Mouse (Mus musculus) thymus, postnatal 10 days (tissue): ENCODE results near the gene Nrp2.

Experiments used
- DNase-seq, 2 experiments: peaks; one replicate each; pipeline ENCODE4 v3.0.0; 2021; ENCODE audit warnings: low spot score in 2 of 2

Nrp2 gene

DNA sequence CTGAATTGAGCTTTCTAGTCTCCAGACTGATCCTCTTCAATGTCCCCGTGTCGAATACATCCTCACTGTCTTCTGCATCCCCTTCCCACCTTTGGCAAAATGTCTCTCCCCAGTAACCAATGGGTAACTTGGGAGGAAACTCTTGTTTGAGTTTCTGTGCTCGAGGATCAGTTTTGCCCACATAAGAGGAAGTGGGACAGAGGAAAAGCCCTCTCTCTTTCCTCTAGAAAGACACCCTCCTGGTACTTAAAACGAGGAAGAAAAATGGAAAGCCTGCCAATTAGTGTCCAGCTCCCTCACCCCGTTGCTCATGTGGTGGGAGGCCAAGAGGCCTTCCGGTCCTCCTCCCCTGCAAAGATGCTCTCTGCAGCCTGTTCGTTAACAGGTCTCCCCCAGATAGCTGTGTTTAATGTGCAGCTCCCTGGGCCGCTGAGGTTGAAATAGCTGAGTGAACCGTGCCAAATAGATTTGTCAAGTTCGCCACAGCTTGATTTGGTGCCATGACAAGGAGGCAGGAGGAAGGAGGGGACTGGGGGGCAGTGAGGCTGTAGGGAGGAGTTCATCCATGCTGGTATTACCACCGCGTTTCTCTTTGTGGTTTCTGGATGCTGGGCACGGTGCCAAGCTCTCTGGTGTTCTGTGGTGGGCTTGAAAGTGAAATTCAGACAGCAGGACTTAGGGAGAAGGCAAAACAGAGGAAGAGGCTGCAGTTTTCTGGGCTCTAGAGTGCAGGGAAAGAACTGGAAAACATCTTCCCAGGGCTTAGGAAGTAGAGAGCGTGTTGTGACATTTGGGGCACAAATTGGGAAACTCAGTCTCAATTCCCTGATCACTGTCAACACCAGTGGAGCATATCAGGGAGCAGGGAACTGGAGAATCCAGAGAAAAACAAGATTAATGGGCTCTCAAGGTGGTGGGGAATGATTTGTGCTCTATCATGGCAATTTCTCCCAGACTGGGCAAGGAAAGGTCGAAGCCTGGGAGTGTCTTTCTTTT lies 48.2 kb downstream of the Nrp2 start:
- DNase-seq, result no peak

DNA sequence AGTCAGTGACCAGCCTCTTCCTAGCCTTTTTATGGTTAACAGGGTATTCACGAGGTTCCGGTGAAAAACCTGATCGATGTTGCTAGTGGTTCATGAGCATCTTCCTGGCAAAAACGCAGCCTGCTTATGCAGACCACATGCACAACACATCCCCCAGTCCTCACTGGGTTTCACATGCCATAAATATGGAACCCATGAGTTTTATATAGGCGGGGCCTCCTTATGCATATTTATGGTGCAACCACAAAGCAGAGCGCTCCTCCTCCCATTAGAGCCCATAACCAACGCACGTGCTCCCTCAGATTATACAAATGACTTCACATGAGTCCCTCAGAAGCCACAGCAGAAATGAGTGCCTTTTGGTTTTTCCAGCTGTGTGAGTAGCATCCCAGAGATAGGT lies 49.0 kb downstream of the Nrp2 start:
- DNase-seq, result no peak

DNA sequence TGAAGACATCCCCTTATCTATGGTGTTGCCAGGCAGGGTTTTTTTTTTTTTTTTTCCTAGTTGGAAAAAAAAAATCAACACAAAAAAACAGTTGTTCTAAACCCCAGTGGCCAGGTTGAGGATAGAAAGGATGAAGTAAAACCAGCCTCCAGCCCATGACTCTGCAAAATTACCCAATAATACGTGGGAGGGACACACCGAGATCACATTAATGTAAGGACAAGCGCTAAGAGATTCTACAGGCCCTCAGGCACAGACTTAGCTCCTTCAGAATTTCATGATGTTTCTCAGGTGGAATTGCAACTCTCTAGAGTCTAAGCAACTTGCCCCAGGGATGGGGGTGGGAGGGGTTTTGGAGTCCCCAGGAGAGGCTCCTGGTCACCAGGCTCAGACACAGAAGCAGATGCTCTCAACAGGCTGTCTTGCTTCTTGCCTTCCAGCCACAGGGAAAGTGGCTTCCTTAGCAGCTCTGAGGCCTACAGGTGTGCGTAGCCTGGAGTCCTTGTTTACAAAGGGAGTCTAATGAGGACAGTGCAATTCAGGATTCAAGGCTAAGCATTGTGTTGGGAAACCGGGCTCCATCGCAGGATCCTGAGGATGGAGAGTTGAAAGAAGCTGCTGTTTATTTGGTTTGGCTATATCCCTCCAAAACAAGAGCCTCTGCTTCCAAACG lies 49.7 kb downstream of the Nrp2 start:
- no peak for DNase-seq

DNA sequence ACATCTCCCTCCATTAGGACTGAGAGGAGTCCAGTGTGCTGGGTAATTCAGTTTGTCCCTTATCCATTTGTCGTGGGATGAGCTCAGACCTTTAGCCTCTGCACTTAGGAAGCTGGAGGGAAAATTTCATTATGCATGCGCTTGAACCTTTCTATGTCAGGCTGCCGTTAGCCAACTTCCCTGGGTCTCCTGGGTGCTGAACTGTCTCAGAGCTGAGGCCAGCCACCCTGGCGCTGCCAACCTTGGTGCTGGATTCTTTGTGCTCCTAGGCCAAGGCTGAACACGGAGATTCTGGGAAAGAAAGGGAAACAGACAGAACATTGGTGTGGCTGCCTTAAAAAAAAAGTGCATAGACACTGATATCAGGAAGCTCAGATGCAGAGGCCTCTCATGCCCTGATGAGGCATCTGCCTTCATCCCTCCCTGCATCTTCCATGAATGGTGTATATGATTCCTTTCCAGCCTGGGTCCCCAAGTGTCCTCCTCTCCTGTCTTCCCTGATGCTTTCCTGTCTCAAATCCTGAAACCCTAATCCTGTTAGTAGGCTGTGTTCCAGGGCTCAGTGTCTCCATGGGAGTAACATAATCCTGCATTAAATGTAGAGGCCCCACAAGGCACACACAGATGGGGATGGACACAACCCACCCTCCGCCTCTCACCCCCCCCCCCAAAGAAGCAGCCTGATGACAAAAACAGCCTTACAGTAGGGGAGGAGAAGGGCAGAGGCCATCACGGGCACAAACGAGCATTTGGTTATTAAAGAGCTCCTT lies 51.2 kb downstream of the Nrp2 start:
- no peak for DNase-seq

DNA sequence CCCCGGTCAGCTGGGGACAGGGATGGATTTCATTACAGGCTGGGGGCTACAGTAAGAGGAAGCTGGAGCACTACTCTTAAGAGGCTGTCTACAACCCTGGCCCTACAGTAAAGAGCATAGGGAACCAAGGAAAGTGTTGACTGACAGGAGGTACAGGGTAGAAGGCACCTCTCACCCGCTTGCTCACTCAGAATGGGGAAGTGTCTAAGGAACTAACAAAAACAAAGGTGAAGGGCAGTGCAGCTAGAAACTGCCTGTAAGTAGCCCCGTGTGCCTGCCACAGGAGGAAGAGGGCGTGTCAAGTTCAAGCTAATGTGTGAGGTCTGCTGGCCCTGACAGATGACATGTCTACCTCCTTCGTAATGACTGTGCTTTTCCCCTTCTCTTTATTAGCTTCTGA lies 57.0 kb downstream of the Nrp2 start:
- no peak for DNase-seq

DNA sequence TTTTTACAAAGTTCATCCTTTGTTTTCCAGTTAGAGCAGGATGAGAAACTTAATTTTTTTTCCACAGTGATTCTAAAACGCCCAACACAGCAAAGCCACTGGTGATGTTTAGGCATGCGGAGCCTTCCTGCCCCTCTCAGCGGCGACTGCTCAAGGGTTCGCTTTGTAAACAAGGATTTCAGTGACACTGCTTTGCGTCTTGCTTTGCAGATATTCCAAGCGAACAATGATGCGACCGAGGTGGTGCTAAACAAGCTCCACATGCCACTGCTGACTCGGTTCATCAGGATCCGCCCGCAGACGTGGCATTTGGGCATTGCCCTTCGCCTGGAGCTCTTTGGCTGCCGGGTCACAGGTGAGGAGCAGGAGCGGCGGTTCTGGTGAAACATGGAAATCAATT lies 57.5 kb downstream of the Nrp2 start:
- no peak for DNase-seq

DNA sequence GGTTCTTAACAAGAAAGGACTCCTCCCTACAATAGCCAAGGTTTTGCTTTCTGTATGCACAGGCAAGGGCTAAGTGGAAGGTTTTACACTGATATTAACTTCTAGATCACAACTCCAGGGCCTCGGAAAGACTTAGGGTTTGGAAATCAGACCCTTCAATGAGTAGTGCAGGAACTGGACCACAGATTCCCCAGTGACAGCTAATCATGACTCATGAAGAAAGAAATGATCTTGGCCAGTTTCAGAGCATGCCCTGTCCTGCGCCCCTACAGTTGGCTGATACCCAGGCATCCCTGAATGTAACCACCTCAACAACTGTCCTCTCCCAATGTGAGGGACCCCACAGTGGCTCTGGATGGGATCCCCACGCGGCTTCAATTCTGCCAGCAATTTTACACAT lies 60.7 kb downstream of the Nrp2 start:
- no peak for DNase-seq

DNA sequence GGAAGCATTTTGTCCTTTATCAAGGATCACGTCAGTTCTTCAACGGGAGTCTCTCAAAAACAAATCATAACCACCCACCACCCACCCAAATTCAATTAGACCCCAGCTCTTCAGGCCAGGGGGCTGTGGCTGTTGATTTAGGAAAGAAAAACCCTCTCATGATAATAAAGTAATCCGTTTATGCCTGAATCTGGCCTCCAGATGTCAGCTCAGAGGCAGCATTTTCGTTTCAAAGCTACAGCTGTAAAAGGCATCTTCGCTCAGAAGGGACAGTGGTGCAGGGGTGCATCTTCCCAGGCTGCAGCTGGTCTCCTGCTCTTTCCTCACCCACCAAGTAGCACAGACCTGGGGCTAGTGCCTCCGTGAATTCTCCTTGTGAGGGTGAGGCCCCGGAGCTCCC lies 62.1 kb downstream of the Nrp2 start:
- DNase-seq, result no peak

DNA sequence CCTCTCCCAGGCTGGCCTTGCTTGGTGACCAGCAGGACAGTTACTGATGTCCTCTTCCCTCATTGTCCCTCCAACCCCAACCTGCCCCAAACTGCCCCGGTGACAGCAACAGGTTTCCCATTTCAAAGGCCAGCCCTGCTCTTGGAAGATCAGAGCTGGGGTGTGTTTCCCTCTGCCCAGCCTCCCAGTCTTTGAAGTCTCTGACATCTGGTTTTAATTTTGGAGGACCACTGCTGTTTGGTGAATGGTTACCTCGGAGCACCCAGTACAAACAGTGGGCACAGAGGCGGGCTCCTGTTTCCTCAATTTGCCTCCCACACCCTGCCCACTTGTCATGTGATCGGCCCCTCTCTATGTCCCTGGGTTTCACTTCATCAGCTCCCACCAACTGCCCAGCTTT lies 63.7 kb downstream of the Nrp2 start:
- DNase-seq, result no peak

DNA sequence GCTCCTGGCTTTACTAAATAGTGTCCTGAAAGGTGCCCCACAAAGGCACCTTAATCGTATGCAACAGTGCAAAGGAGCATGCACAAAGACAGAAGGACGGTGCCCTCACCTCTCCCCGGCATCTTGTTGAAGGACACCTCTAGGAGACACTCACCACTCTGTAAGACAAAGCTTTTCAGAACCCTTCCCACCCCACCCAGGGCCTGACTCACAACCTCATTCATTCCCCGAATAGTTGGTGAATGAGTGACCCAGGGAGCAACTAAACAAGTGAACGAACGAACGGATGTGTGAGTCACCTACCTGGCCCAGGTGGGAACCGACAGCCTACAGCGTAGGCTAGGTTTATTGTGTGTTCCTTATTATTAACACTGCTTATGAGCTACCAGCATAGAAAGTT lies 64.5 kb downstream of the Nrp2 start:
- DNase-seq, result no peak

DNA sequence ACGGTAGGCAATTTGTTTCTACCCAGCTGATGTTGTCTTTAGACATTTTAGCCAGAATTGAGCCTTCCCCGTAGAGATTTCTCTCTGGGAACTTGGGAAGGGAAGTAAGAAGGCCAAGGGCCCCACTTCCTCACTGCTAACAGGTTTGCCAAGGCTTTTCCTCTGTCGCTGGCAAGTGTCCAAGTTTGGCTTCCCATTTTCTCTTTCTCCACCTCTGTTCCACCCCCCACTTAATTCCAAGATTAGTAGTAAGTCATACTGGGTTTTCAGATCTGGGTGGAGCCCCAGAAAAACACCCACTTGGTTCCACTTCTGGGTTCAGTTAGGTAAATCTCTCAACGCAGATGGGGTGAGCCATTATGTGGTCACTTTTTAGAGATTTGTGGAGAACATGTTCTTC lies 67.5 kb downstream of the Nrp2 start:
- no peak for DNase-seq

DNA sequence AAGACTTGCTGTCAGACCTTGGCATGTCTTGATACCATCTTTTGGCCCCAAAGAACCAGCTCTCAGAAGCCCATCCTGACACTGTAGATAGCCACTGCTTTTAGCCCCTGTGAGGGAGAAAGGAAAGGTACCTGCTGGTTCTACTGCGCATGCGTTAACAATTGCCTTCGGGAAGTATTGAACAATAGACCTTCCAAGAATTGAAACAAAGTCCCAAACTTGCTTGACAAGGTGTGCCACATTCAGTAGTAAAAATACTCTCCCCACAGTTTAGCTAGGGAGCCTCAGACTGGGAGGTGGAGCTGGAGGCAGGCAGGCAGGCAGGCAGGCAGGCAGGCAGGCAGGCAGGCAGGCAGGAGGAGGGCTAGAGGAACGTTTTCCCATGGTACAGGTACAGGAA lies 69.3 kb downstream of the Nrp2 start:
- DNase-seq, result no peak

DNA sequence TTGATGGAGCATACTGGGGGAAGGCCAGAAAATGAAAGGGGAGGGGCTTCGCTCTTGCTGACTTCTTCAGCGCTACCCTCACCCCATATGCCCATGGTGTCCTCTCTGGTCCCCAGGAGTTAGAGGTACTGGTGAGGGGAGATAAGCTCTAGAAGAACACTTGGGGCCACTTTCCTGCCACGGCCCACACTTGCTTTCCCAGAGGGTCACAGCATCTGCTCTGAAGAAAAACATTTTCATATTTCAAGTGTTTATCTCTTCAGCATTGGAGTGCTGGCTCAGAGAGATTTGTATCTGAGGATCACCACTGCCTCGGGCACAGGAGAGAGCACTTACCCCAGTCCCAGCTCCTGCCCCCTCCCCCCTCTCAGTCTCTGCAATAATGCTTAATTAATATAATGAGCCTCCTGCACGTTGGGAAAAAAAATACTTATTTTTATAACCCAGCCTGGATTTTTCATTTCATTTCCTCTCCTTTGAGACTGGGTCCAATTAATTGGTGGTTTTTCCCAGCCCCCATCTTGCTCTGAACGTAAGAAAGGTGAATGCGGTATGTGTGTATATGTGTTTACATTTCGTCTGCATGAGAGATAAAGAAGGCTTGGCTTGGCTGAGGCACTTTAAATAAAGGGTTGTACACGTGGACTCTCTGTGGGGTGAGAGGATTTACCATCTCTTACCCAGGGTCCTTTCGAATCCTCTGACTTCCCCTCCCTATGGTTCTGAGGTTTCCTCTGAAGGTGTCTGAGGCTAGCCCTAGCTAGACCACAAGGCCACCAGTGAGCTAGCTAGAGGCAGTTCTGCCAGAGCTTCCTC lies 70.2 kb downstream of the Nrp2 start:
- DNase-seq, result no peak

DNA sequence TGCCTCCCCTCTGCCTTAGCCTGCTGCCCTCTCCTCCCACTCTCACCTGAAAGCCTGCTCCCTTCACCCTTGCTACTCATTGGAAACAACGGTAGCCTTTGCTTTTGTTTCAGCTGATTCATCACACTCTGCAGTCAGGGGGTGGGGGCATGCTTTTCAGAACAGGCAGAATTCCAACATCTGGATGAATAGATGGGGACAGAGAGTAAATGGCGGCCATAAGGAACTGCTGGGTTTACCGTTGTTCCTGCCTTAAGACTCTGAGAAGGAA lies 70.8 kb downstream of the Nrp2 start:
- no peak for DNase-seq

DNA sequence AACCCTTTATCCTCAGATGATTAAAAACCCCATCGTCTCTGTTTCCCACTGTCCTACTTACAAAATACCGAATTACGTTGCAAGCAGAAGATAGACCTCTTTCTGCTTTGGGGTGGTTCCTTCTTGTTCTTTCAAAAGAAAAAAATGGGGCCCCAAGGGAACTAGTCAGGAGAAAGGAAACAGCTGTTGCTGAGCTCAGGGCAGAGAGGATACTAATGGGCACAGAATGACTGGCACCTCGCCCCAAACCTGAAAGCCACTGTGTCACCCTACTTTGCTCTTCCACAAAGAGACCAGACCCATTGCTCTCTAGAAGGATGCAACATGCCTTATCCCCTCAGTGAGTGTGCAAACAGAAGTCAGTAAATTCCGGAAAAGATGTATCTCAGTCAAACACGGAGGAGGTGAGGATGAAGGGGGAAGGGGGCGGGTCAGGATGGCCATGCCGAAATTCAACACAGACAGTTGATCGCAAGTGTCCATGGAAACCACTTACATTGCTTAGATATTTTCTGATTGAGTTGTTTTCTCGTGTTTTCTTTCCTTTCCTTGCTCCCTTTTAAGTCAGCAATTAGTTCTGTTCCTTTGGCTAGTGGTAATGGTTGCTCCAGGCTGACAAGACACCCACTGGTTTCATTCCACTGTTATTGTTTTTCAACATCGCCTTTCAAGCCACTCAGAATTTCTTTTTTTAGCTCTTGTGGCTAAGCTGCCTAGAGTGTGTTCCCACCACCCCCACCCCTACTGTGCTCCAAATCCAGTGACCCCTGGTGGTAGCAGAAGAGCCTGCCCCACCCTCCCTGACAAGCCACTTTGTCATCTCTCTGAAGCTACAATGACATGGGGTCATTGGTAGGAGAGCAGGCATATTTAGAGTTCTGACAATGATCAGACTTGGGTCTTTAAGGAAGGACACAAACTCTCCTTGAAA lies 71.5 kb downstream of the Nrp2 start:
- DNase-seq, result no peak

DNA sequence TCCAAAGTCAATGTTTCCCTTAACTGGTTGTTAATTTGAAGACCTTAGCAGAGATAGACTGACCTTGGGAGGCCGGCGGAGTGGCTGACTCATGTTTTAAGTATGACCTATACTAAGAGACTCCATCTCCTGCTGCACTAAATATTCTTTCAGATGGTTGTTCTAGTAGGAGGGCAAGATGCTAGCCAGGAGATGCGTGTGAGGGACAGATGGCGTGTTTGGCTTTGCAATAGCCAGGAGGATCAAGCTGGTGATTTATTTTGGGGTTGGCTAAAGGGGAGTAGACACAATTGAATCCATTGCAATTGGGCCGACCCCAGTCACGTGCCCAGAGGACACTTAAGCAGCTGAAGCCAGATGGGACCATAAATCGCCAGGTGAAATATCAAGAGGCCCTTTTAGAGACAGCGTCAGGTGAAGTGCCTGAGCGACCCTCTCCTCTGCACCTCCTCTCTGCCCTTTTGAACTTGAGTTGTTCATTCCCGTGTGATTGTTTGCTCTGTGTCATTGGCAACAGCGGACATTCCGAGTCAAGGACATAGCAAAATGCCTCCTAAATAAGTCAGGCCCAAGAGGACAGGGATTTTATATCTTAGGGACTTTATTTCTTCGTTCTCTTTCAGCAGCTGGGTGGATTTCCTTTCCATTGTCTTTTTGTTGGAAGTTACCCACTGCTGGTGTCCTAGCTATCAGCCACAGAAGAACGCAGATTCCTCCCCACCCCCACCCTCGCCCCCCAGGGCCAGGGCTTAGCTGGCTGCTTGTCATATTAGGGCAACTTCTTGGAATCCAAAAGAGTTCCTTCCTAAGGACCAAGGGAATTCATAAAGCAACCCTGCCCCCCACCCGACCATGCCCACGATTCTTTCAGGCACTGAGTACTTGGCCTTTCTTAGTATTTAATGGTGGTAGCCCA lies 74.5 kb downstream of the Nrp2 start:
- DNase-seq, result no peak

DNA sequence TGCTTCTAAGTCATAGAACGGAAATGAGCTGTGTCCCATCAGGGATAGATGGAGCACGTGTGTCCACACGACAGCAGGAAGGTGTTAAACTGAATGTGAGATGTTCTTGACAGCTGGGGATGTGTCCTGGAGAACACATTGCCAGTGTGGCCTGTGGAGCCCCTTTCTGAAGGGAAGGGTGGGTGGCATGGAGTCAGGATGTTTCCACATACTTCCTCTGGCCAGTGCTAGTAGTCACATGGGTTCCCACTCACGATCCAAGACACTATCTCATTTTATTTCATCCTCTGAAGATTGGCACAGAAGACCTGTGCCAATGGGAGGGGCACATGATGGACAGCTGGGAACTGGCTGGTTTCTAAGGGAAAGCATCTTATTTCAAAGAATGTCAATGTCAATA lies 75.8 kb downstream of the Nrp2 start:
- no peak for DNase-seq

DNA sequence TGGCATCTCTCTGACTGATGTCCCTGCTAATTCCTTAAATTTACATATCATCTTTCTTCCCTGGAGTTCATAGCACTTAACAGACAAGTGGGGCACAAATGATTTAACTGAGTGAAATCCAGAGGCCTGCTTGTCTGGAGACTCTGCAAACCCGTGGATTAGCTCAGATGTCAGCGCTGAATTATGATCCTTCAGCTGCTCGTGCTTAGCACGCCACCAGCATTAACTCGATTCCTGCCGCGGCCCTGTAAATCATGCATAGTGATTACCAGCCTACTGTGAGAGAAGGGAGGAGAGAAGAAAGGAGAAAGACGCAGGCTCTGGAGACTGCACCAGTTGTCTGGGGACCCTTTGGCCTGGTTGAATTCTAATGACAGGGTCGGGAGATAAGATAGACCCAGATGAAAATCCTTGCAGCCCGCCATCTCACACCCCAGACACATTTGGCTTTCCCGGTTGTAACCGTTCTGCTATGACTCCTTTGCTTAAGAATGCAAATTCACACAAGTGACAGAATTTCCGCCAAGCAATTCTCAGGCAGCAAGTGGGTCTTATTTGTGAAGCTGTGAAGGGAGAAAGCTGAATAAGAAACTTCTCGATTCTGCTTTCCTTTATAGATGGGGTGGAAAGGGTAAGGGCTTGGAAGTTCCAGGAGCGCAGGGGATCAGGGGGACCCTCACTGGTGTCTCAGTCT lies 77.1 kb downstream of the Nrp2 start:
- DNase-seq, result no peak

DNA sequence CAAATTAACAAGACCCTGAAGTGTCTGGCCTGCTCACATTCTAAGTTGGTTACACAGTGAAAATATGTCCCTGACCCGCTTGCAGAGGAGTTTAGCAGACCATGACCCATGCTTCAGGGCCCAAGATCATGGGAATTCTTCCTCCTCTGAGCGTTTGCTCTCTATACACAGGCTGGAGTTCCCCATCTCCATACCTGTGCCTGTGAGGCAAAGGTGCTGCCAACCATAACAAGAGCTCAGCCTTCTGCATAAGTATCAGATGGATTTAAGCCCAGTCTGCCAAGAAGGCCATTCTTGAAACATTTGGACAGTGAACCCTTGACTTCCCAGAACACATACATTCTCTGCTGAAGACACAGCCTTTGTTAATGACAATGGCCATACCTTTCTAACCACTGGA lies 79.1 kb downstream of the Nrp2 start:
- DNase-seq, result no peak
